Mouse (Mus musculus): ENCODE results near the gene Frmd4a.

DNA sequence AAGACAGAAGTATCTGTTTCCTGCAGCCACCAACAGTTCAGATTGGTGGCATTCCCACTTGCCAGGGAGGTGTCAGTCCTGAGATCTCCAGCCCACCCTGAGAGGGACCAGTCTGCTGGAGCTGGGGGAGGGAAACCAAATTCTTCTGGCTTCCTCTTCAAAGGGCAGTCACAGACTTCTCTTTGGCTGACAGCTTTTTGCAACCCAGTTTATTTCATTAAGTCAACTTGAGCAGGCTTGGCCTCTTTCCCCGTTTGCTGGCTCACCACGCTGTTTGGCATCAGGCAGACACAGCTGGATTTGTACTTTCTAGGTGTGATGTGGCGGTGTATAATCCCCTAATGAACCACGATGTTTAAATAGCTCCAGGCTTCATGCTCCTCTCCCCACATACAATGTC, 316.7 kb downstream of the Frmd4a start:
- TF ChIP-seq POLR2A (IDR thresholded peaks at IDR 0.05; ENCODE audit: borderline replicate concordance, extremely low read depth, insufficient read depth, insufficient read length, poor library complexity, severe bottlenecking) (no peak), CTCF (IDR thresholded peaks at IDR 0.05; ENCODE audit: borderline replicate concordance, extremely low read depth, insufficient read depth, insufficient read length) (no peak)
